Mouse (Mus musculus): ENCODE results near the gene Nhsl2.

DNA sequence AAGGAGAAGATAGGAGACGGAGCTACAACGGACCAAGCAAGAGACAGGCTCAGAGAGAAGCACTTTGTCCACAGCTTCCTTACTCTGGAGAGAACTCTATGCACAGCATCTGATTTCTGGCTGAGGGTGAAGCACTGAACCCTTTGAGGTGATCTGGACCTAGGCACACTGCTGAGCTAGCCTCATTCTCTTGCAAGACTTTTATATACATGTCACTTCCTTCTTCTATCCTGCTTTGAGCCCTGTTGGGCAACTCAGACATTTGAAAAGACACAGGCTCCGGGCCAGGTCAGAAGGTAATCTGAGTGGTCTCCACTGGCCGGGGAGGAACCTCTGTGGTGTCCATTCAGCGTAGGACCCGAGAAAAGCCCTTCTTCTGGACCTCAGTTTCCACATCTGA lies 201.4 kb downstream of the Nhsl2 start:
- no peak for TF ChIP-seq CTCF (IDR thresholded peaks at IDR 0.05)
- no peak for TF ChIP-seq EP300 (IDR thresholded peaks at IDR 0.05)

Measured in lung, postnatal 0 days (tissue).